Mouse (Mus musculus) CH12.LX (cell line): Measurements from ENCODE around the gene Zbtb38. TPM values are rescaled to one million over a fixed set of nuclear protein-coding genes. Genes with fewer than 3 reads are reported as not detected.

ENCODE experiments used
- DNase-seq: peaks from one replicate; pipeline ENCODE4 v3.0.0-alpha.2; 2013; ENCODE audit errors: extremely low read depth
- H3K27ac ChIP-seq: 2 replicates; pipeline ENCODE4 v1.5.1; 2012; ENCODE audit warnings: low read depth, mild to moderate bottlenecking, control low read depth, moderate library complexity; ENCODE audit not compliant: insufficient read depth
- H3K27me3 ChIP-seq: replicated peaks from 2 replicates; pipeline ENCODE3; 2012; ENCODE audit warnings: inconsistent platforms
- H3K36me3 ChIP-seq, 2 experiments: replicated peaks in 1 of 2; 2 replicates each; pipeline versions ENCODE3 to v1.6.1; 2012; ENCODE audit warnings: inconsistent platforms in 1 of 2, low read length in 1 of 2, mild to moderate bottlenecking in 1 of 2, mixed read lengths in 1 of 2, moderate library complexity in 1 of 2; ENCODE audit not compliant: control insufficient read depth in 1 of 2, insufficient read depth in 1 of 2
- H3K4me1 ChIP-seq, 2 experiments: 2 replicates each; pipeline ENCODE4 v1.6.1; 2012; ENCODE audit warnings: inconsistent platforms in 1 of 2, moderate library complexity in 1 of 2; ENCODE audit not compliant: insufficient read depth in 2 of 2, control insufficient read depth in 1 of 2
- H3K4me2 ChIP-seq: 2 replicates; pipeline ENCODE4 v1.6.1; 2012; ENCODE audit warnings: low read depth, mild to moderate bottlenecking, control low read depth; ENCODE audit not compliant: poor library complexity, insufficient read depth, severe bottlenecking
- H3K4me3 ChIP-seq, 3 experiments: fragments of 150-350 bp in 1 of 3; sonication (generic) in 1 of 3; replicated peaks in 1 of 3; 2 replicates each; pipeline versions ENCODE3 to v1.5.1; 2011 to 2012; ENCODE audit warnings: low read depth in 2 of 3, low read length in 2 of 3, mild to moderate bottlenecking in 2 of 3, moderate library complexity in 2 of 3, control low read depth in 1 of 3, improper control_type of control experiment in 1 of 3, inconsistent platforms in 1 of 3, mixed read lengths in 1 of 3; ENCODE audit not compliant: poor library complexity in 1 of 3
- H3K79me2 ChIP-seq: replicated peaks from 2 replicates; pipeline ENCODE4 v1.6.1; 2012; ENCODE audit warnings: mild to moderate bottlenecking, moderate library complexity; ENCODE audit not compliant: control insufficient read depth, poor library complexity, insufficient read depth, severe bottlenecking; ENCODE audit errors: extremely low read depth
- H3K9ac ChIP-seq: 2 replicates; pipeline ENCODE4 v1.6.1; 2012; ENCODE audit warnings: low read depth, mild to moderate bottlenecking, control low read depth, moderate library complexity; ENCODE audit not compliant: insufficient read depth
- H3K9me3 ChIP-seq: replicated peaks from 2 replicates; pipeline ENCODE3; 2012; ENCODE audit warnings: low read length, inconsistent platforms, mixed read lengths
- BHLHE40 ChIP-seq: IDR thresholded peaks from 2 replicates; pipeline ENCODE4 v1.6.1; 2011; ENCODE audit warnings: mild to moderate bottlenecking, low read depth, low read length, improper control_type of control experiment
- CHD1 ChIP-seq: IDR thresholded peaks from 2 replicates; pipeline ENCODE4 v1.6.1; 2012; ENCODE audit warnings: low read depth, low read length, improper control_type of control experiment, inconsistent platforms
- CHD2 ChIP-seq: IDR thresholded peaks from 2 replicates; pipeline ENCODE4 v1.6.1; 2011; ENCODE audit warnings: low read length, improper control_type of control experiment
- CTCF ChIP-seq, 2 experiments: IDR thresholded peaks in 1 of 2; conservative IDR thresholded peaks in 1 of 2; 2 replicates each; pipeline ENCODE4 v1.5.1; 2011 to 2012; ENCODE audit warnings: low read depth in 2 of 2, low read length in 2 of 2, improper control_type of control experiment in 1 of 2, inconsistent platforms in 1 of 2, mild to moderate bottlenecking in 1 of 2, moderate library complexity in 1 of 2
- E2F4 ChIP-seq: IDR thresholded peaks from 2 replicates; pipeline ENCODE4 v1.6.1; 2011; ENCODE audit warnings: low read depth, low read length, improper control_type of control experiment; ENCODE audit not compliant: insufficient replicate concordance
- EP300 ChIP-seq: IDR thresholded peaks from 2 replicates; pipeline ENCODE4 v1.6.1; 2011; ENCODE audit warnings: low read length, improper control_type of control experiment
- ETS1 ChIP-seq: conservative IDR thresholded peaks from 2 replicates; pipeline ENCODE4 v1.6.1; 2012; ENCODE audit warnings: low read depth, mild to moderate bottlenecking, inconsistent platforms, low read length, improper control_type of control experiment, moderate library complexity
- GABPA ChIP-seq: IDR thresholded peaks from 2 replicates; pipeline ENCODE4 v1.6.1; 2012; ENCODE audit warnings: low read depth, low read length, improper control_type of control experiment, inconsistent platforms; ENCODE audit not compliant: insufficient replicate concordance
- IRF4 ChIP-seq: IDR thresholded peaks from 2 replicates; pipeline ENCODE4 v1.6.1; 2014; ENCODE audit warnings: low read depth, mild to moderate bottlenecking, inconsistent platforms, low read length, improper control_type of control experiment
- MAFK ChIP-seq: IDR thresholded peaks from 2 replicates; pipeline ENCODE4 v1.6.1; 2011; ENCODE audit warnings: low read length, improper control_type of control experiment; ENCODE audit not compliant: insufficient replicate concordance
- MAX ChIP-seq: IDR thresholded peaks from 2 replicates; pipeline ENCODE4 v1.6.1; 2011; ENCODE audit warnings: low read length, improper control_type of control experiment
- MAZ ChIP-seq: IDR thresholded peaks from 2 replicates; pipeline ENCODE4 v1.6.1; 2012; ENCODE audit warnings: low read depth, mild to moderate bottlenecking, inconsistent platforms, low read length, improper control_type of control experiment, moderate library complexity
- MXI1 ChIP-seq: IDR thresholded peaks from 2 replicates; pipeline ENCODE4 v1.6.1; 2011; ENCODE audit warnings: mild to moderate bottlenecking, low read depth, low read length, improper control_type of control experiment
- MYC ChIP-seq: IDR thresholded peaks from 2 replicates; pipeline ENCODE4 v1.6.1; 2011; ENCODE audit warnings: low read depth, mild to moderate bottlenecking, improper control_type of control experiment, low read length
- NRF1 ChIP-seq: IDR thresholded peaks from 2 replicates; pipeline ENCODE4 v1.6.1; 2014; ENCODE audit warnings: low read depth, mild to moderate bottlenecking, inconsistent platforms, low read length, improper control_type of control experiment, moderate library complexity
- PAX5 ChIP-seq: IDR thresholded peaks from 2 replicates; pipeline ENCODE4 v1.6.1; 2012; ENCODE audit warnings: low read length, inconsistent platforms, mixed read lengths
- POLR2A ChIP-seq: IDR thresholded peaks from 2 replicates; pipeline ENCODE4 v1.6.1; 2011; ENCODE audit warnings: low read depth, mild to moderate bottlenecking, improper control_type of control experiment, low read length
- RAD21 ChIP-seq: IDR thresholded peaks from 2 replicates; pipeline ENCODE4 v1.6.1; 2011; ENCODE audit warnings: low read depth, mild to moderate bottlenecking, low read length, improper control_type of control experiment, moderate library complexity
- SMC3 ChIP-seq: IDR thresholded peaks from 2 replicates; pipeline ENCODE4 v1.6.1; 2011; ENCODE audit warnings: low read depth, low read length, improper control_type of control experiment
- TBP ChIP-seq: conservative IDR thresholded peaks from 2 replicates; pipeline ENCODE4 v1.6.1; 2011; ENCODE audit warnings: low read depth, low read length, improper control_type of control experiment
- USF1 ChIP-seq: IDR thresholded peaks from 2 replicates; pipeline ENCODE4 v1.6.1; 2014; ENCODE audit warnings: low read depth, mild to moderate bottlenecking, inconsistent platforms, low read length, improper control_type of control experiment
- ZC3H11A ChIP-seq: IDR thresholded peaks from 2 replicates; pipeline ENCODE4 v1.6.1; 2012; ENCODE audit warnings: low read depth, mild to moderate bottlenecking, inconsistent platforms, low read length, improper control_type of control experiment
- ZKSCAN1 ChIP-seq: IDR thresholded peaks from 2 replicates; pipeline ENCODE4 v1.6.1; 2012; ENCODE audit warnings: low read depth, inconsistent platforms, low read length, improper control_type of control experiment, borderline replicate concordance
- ZNF384 ChIP-seq: IDR thresholded peaks from 2 replicates; pipeline ENCODE4 v1.6.1; 2012; ENCODE audit warnings: low read depth, low read length, improper control_type of control experiment, inconsistent platforms
- dilution Hi-C: fragments of 300-500 bp; cut with MboI; formaldehyde crosslinking; loops from 2 replicates; pipeline ENCODE4 v1.14.3; 2020; ENCODE audit warnings: low sequenced_read_pairs; ENCODE audit not compliant: extremely low pct_unique_long_range_greater_than_20kb, extremely low pct_ligation_motif_present
- in situ Hi-C: fragments of 300-500 bp; cut with MboI; formaldehyde crosslinking; loops from 3 replicates; pipeline ENCODE4 v1.14.3; 2019; ENCODE audit warnings: low sequenced_read_pairs, low pct_ligation_motif_present, low pct_unique_long_range_greater_than_20kb, mixed read lengths
- polyA plus RNA-seq: library from polyadenylated mRNA; unstranded; fragments of >175 nt; gene quantifications from 2 replicates; pipeline ENCODE4 v1.2.1, GENCODE M21; 2012; ENCODE audit warnings: low read depth; ENCODE audit not compliant: insufficient read length
- total RNA-seq, 2 experiments: library from RNA; depleted of rRNA; stranded (reverse); fragments of 300-350 nt in 1 of 2; fragments of >200 nt in 1 of 2; gene quantifications; 2 replicates each; pipeline ENCODE4 v1.2.3; 2012 to 2014

Gene Zbtb38
- total and polyA plus RNA-seq, 3 experiments, result 51.7 to 102 (median 68.8) TPM

DNA sequence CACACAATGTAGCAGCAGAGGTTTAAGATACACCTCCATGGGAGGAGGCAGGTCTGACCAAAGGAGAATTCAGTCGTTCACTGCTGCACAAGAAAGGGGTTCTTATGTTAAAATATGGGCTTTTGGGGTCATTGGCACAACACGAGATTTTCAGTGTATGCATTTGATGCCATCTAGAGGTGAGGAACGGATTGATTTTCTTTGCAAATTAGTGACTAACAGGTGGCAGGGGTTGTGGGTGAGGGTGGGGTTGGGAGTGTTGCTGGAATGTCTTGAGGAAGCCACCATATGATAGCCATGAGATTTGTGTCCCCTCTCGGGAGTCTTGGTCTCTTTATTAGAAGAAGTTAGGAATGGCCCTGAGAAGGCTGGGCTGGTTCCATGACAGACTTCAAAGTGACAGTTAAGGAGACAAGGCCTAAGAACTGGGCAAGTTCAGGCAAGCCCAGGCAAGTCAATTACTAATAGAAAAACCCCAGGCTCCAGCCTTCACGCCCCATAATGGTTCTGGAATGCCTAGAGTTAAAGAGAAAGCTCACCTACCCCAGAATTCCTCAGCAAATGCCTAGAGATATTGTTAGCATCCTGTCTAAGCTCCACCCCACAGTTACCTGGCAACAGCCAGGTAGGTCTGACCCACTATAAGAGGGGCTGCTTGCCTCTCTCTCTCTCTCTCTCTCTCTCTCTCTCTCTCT lies 47.6 kb upstream of the Zbtb38 start:
- peak overlapping the region; percentile 51; the same call in 1 of the 2 replicates for H3K9ac ChIP-seq
- H3K4me3 ChIP-seq, result no peak overlapping the region
- H3K4me2 ChIP-seq, result peak overlapping the region; percentile 88
- dilution Hi-C loops, result no loop called here
- no peaks in the 10 kb centered on the region for H3K27me3 ChIP-seq
- H3K79me2 ChIP-seq, result no peaks in the 10 kb centered on the region
- H3K36me3 ChIP-seq, result no peaks in the 10 kb centered on the region
- H3K9me3 ChIP-seq, result no peaks in the 10 kb centered on the region
- H3K27ac ChIP-seq, result peak overlapping the region; percentile 40; the same call in 1 of the 2 replicates
- peak; percentile 65 for DNase-seq
- TF ChIP-seq NRF1, result no peak
- TF ChIP-seq POLR2A, result 0 out of 2 replicates have a peak, but pooled peaks have one; percentile 29
- TF ChIP-seq MXI1, result no peak
- no peak; the same call in 1 of the 2 replicates for TF ChIP-seq CHD2
- TF ChIP-seq MAZ, result no peak
- peak; percentile 84 for TF ChIP-seq SMC3
- TF ChIP-seq PAX5, result no peak
- TF ChIP-seq ETS1, result no peak
- TF ChIP-seq TBP, result 0 out of 2 replicates have a peak, but pooled peaks have one; percentile 12
- TF ChIP-seq EP300, result peak; percentile 36; the same call in 1 of the 2 replicates
- peak; percentile 36; the same call in 1 of the 2 replicates for TF ChIP-seq IRF4
- no peak for TF ChIP-seq ZKSCAN1
- no peak for TF ChIP-seq E2F4
- TF ChIP-seq ZNF384, result no peak
- TF ChIP-seq CHD1, result peak; percentile 99
- no peak for TF ChIP-seq GABPA
- TF ChIP-seq CTCF (conservative IDR thresholded peaks at IDR 0.05 in 1 of 2, IDR thresholded peaks at IDR 0.05 in 1 of 2; ENCODE audit: low read depth in 2 of 2, low read length in 2 of 2), result peak; percentile 30 to 90; a peak in 3 of 4 replicates
- TF ChIP-seq USF1, result no peak
- TF ChIP-seq BHLHE40, result peak; percentile 44; the same call in 1 of the 2 replicates
- TF ChIP-seq RAD21, result peak; percentile 91
- no peak for TF ChIP-seq MAFK
- peak; percentile 72 for TF ChIP-seq ZC3H11A
- TF ChIP-seq MAX, result no peak; the same call in 1 of the 2 replicates
- TF ChIP-seq MYC, result peak; percentile 67
- H3K4me1 ChIP-seq, result peaks cover 7 to 31% of the 10 kb centered on the region in 2 experiments; a peak in 3 of 4 replicates
- in situ Hi-C loops, result loop anchor here (25.0 kb wide), 1 partner anchor 488 kb away; no protein-coding TSS in a partner anchor
